Mouse (Mus musculus): ENCODE results near the gene Nbas.

The Nbas gene

GRCm38 (mm10) chr12:13543806-13544205 is 274.9 kb downstream of the Nbas start:
- DNase-seq = no peak

DNA sequence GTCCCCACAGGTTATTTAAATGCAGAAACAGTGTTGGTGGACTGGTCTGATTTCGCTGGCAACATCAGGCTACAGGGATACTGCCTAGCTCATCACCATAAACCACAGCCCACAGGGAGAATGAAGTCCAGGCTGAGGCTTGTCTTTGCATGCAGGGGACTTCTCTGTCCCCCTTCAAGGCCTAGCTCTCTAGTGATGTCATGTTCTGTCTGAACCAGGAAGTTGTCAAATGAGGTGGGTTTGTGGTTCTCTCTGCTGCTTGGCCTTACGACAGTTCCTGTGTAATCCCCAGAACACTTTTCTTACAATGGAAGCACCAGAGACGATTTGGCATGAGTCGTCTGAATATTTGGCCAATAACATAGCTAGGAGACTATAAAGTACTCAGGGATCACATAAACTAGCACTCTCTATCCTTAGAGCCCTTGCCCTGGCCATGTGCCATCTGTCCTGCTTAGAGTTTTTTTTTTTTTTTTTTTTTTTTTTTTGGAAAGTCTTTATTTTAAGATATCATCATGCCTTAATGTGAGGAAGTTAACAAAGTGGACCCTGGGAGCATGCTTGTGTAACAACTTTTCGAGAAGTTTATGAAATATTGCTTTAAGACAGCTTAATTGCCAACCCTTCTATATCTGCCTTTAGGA is 294.8 kb downstream of the Nbas start:
- DNase-seq = no peak

- DNase-seq = no peak
Measured at GRCm38 (mm10) chr12:13564330-13564729, 295.4 kb downstream of the Nbas start.

DNA sequence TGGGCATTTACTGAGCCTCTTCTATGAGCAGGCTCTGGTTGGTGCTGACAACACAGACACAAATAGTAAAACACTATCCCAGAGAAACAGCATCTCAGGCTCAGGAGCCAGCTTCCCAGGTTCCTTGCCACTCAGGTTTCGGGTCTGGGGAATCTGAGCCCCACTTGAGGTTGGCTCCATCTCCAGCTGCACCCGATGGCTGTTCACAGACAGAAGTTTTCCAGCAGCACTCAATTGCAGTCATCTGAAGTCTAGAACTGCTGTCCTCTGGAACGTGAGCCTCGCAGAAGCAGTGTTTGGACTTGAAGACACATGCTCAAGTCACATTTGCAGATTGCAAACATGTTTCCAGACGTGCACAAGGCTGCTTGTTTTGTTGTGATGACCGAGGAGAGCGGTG is 297.5 kb downstream of the Nbas start:
- DNase-seq = no peak

DNA sequence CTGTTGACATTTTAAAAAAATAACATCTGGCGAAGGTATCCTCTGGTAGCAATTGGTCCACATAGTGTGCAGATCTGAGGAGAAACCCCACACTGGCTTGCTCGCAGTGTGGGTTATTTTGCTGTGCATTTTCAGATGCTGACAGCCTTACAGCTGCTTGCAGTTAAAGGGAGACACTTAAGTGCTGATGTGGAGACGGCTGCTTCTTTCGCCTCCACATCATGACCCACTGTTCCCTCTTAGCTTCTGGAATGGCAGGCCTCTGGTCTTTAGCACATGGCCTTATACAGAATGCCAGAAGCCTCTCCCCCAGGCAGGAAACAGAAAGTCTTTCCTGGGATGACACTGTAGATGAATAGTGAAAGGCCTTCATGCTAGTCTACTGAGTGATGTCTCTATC is 306.2 kb downstream of the Nbas start:
- DNase-seq = no peak

DNA sequence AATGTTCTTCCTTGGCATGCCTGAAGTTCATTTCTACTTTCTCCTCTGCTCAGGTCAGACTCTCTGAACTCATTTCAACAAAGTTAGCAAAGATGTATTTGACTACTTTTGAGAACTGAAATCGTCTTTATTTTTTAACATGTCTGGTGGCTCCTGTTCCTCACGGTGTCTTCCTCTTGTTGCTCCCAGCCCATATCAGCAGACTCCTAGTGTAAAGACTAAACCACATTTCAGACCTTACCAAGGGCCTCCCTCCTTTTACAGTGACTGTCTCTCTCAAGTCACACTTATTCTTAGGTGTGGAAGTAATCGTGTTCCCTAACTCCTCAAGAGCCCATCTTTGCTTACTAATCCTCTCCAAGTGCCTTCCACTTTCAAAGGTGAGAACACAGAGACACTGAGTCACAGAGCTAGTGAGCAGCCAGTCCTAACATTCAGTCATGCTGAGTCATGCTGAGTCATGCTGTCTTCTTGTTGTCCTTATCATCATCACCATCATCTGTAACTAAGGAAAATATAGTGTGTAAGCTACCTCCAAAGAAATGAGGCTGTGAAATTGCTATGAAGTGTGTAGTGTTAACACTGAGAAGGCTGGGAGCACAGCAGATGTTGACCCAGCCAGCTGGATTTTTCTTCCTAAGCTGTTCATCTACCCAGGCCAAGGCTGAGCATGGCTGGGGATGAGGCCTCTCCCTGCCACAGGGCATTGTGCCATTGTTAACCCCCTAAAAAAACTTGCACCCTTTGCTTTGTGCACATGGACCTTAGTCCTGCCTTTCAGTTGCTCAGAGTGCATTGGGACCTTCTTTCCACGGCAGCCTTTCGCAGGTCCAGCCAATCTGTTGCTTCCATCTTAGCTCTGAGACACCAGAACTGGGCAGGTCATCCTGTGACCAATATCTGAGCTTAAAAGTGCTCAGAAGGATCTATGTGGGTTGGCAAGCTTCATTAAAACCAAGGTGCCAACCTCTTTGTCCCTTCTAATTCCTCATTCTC is 307.0 kb downstream of the Nbas start:
- no peak for DNase-seq

DNA sequence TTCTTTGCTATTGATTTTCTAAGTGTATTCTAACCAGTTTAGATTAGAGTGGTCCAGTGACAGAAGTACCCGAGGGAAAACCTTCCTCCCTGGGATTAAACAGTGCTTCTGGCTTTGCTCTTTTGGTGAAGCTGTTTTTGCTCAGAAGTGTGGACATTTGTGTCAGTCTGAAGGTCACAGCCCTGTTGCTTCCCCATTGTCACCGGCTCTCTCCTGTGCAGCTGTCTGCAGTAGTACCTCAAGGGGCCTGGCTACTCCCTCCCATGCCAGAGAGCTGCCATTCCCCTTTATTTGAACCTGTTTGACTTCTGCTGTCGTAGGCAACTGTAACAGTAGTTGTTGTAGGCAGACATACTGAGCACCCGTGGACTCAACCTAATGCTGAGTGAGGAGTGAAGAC is 307.8 kb downstream of the Nbas start:
- DNase-seq = no peak

- DNase-seq = no peak
Measured at GRCm38 (mm10) chr12:13580796-13581195, 311.9 kb downstream of the Nbas start.

GRCm38 (mm10) chr12:13583386-13583785 is 314.5 kb downstream of the Nbas start:
- DNase-seq = no peak

GRCm38 (mm10) chr12:13585527-13586156 is 316.7 kb downstream of the Nbas start:
- DNase-seq = no peak

- DNase-seq = no peak
Measured at GRCm38 (mm10) chr12:13587675-13588074, 318.7 kb downstream of the Nbas start.

- no peak for DNase-seq
Measured at GRCm38 (mm10) chr12:13589021-13589420, 320.1 kb downstream of the Nbas start.

GRCm38 (mm10) chr12:13594746-13595469 is 326.0 kb downstream of the Nbas start:
- no peak for DNase-seq

DNA sequence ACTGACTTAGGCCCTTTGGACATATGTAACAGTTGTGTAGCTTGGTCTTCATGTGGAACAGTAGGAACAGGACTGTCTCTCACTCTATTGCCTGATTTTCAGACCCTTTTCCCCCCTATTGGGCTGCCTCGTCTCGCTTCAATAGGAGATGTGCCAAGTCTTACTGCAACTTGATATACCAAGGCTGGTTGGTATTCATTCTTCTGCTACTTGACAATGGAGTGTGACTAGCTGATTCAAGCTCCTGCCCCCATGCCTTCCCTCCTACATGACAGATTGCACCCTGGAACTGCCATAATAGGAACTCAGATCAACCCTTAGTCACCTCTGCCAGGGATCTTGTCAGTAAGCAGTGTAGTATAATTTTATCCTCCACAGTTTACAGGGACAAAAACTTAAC is 328.1 kb downstream of the Nbas start:
- DNase-seq = no peak

GRCm38 (mm10) chr12:13598545-13598944 is 329.6 kb downstream of the Nbas start:
- peak; percentile 80 for DNase-seq

DNA sequence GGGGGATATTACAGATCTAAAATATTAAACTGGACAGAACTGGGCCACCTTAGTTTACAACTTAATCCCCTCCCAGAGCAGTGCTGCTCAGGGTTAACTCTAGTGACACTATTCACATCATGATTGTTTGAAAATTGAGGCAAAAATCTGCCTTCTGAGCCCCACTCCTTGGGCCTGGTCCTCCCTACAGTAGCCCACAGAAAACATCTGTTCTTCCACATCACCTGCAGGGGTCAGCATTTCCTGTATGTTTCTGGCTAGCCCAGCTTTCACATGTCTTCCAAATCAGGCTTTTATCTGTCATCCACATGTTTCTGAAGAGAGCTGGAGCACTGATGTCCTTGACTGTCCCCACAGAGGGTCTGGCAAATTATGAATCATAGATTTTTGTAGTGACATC is 333.5 kb downstream of the Nbas start:
- no peak for DNase-seq

DNA sequence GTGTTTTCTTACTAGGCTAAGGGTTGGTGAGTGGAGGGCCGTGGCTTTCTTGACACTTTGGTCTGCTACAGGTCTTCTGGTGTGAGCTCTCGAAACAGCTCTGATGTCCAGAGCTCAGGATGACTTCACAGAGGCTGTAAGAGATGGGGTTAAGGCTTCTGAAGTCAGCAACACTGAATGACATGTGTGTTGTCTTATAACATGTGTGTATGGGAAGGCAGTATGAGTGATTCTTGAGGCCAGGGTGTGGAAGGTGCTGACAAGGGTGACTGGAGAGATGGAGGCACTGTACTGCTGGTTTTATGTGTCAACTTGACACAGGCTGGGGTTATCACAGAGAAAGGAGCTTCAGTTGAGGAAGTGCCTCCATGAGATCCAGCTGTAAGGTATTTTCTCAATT is 338.1 kb downstream of the Nbas start:
- no peak for DNase-seq

DNA sequence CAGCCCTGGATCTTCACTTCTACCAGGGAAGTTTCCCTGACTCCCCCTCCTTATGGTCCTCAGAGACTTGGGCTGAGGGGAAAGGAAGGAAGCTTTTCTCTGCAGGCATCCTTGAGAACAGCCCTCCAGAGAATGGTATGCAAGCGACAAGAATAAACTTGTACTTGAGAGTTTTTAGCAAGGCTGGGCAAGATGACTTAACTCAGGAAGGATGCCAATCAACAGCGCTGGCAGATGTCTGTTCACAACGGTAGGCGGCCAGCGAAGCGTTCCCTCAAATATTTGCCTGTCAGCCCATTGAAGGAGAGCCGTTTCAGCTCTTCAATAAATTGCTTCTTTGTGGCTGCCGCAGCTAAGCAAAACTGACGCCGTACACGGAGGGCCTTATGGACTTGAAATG is 340.1 kb downstream of the Nbas start:
- no peak for DNase-seq

- DNase-seq = no peak
Measured at GRCm38 (mm10) chr12:13613041-13613440, 344.1 kb downstream of the Nbas start.

DNA sequence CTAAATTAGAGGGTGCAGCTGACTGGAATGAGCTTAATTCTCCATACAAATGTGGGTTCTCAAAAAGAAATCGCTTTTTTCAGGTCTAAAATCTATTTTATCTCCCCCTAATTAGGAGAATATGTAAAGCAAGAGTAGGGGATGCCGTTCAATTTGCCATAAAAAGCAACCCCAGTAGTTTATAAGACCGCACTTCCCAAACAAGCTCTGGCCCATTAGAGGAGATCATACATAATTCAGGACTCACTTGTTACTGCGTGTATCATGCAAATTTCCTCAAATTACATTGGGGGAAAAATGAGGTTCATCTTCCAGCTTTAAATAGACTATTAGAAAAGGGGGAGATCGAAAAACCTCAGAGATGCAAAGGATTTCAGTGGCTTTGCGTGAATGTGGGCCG is 346.7 kb downstream of the Nbas start:
- no peak for DNase-seq

DNA sequence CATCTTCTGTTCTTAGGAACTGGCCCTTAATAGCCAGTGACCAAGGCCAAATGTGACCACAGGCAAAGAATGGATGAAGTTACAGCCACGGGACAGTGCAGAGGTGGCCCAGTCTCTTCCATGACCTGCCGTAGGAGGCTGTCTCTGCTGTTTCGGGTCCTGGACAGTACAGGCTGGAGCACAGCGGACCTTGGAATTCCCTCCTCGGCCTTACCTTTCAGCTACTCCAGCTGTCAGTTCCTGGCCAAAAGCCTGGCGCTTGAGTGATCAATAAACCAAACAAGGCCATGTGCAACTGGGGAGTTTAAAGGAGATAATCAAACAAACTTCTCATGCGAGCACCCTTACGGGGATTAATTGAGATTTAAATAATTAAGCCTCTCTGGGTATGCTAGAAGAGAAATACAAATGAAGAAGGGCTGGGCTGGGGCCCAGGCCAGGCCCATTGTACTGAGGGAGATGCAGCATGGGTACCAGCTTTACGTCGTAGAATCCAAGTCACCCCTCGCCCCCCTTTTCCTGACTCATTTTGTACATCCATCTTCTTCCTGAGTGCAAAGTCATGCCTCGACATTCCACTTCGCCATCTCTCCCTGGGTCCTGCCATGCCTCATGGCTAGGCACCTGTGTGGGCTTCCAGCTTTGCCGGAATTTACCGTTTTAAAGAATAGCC is 353.4 kb downstream of the Nbas start:
- no peak for DNase-seq

Data from right cerebral cortex, postnatal 25 days (tissue).